Mouse (Mus musculus) cerebellum, postnatal 10 days (tissue): ENCODE data around the gene Flt3.

Source experiments
- DNase-seq, 2 experiments: peaks; one replicate each; pipeline ENCODE4 v3.0.0; 2021; ENCODE audit warnings: mixed read lengths in 2 of 2

The Flt3 gene

GRCm38 (mm10) chr5:147308451-147308850, 91.8 kb downstream of the Flt3 start:
- no peak for DNase-seq

DNA sequence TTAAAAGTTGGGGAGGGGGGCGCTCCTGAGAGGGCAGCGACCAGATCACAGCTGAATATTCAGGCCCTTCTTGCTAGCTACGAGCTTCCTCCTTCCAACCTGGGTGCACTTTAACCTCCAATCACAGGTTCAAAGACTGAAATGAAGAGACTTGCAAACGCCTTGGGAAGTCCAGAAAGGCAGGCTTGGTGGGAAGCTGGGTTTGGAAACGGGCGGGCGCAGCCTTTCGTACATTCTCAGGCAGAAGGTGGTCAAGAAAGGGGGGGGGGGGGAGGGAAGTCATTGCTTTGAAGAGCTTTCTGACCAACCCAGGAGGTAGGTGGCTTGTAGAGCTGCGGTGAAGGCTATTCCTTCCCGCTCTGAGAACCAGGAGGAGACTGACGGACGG, 92.9 kb downstream of the Flt3 start:
- no peak for DNase-seq

- DNase-seq: no peak
Measured at GRCm38 (mm10) chr5:147306638-147307397, 93.5 kb downstream of the Flt3 start, which contains the start of gene Cdx2. Gene Cdx2 (minus strand): TSS chr5:147307270.

DNA sequence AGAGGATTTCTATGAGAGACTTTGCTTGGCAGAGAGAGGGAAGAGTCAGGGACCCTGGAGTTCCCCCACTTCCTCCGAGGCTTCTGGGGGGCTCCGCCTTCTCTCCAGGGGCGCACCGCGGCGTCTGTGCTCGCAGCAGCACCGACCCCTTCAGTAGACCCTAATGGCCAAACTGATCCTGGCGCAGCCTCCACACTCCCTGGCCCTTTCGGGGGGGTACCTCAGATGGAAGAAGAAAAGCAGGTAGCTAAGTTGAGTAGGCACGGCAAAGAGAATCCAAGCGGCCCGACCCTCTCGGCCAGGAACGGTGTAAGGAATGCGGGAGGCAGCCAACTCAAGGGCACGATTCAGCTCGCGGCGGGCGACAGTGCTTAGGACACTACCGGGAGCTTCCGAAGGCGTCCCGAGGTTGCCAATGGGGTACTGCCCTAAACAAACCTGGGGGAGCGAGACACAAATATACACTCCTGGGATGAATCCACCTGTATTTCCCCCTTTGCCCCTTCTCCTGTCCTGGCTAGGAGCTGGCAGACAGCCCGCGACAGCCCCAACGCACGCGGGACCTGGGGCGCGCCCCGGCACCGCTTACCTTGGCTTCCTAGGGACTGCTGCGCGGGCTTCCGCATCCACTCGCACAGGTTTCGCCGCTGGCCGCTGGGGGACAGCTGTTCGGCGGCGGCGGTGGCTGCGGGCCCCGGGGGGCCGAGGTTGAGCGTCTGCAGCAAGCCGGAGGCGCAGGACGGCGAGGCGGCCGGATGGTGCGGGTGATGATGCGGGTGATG, 94.2 kb downstream of the Flt3 start:
- no peak for DNase-seq

DNA sequence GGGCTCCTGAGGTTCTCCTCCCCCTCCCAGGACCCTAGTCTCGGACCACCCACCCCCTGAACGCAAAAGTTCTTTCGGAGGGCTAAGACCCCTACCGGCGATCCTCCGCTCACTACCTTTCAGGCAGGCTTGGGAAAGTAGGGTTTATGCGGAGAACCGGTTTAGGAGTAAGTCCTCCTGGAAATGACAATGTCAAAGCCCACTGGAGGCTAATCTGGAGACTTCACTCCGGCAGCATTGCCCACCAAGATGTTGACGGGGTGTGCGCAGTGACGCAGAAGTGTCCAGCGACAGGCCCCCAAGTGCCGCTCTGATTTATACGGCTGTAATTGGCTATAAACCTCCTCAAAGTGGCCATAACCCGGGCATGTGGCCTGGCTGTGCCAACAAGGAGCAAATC, 95.1 kb downstream of the Flt3 start:
- DNase-seq: no peak

- no peak for DNase-seq
Measured at GRCm38 (mm10) chr5:147304276-147305155, 95.8 kb downstream of the Flt3 start.

DNA sequence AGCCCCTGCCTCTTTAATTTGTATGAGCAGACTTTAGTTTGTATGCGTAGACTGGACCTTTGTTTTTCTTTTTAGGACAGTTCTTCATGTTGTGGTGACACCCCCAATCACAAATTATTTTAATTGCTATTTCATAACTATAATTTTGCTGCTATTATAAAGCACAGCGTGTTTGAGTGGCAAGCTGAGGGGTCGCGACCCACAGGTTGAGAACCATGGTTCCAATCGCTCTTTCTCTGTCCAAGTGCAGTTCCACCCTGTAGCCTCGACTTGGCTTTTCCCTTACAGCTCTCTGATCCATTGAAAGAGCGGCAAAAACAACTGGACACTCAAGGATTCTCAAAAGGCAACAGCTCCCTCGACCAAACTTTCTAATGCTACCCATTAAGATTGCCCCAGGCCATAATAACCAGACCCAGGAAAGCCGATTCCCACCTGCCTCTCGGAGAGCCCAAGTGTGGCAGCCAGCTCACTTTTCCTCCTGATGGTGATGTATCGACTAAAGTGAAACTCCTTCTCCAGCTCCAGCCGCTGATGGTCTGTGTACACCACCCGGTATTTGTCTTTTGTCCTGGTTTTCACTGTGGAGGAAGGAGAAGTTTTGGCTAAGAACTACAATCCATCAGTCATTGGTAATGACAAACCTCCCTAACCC, 97.4 kb downstream of the Flt3 start:
- DNase-seq: no peak

- no peak for DNase-seq
Measured at GRCm38 (mm10) chr5:147302141-147302540, 98.1 kb downstream of the Flt3 start.

GRCm38 (mm10) chr5:147301781-147302070, 98.6 kb downstream of the Flt3 start:
- no peak for DNase-seq

GRCm38 (mm10) chr5:147300917-147301780, 99.1 kb downstream of the Flt3 start:
- DNase-seq: peak in 1 of 2 experiments; percentile 49

GRCm38 (mm10) chr5:147300001-147300363, 100.3 kb downstream of the Flt3 start:
- DNase-seq: no peak

GRCm38 (mm10) chr5:147299255-147300000, 100.9 kb downstream of the Flt3 start:
- DNase-seq: peak; percentile 66 to 70

DNA sequence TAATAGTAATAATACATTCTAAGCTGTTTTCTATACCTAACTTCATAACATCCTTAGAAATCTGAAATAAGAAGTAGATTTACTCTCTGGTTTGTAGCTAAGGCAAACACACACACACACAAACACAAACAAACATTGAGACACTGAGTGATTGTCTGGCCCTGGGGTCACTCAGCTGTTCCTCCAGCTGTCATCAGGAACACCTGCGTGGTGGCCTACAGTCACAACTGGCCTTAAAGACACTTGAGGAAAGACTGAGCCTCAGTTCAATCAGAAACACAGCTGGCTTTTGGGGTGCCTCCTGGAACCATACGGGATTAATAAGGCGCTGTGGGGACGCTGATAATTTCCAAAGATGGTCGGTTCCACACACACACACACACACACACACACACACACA, 103.0 kb downstream of the Flt3 start:
- no peak for DNase-seq

DNA sequence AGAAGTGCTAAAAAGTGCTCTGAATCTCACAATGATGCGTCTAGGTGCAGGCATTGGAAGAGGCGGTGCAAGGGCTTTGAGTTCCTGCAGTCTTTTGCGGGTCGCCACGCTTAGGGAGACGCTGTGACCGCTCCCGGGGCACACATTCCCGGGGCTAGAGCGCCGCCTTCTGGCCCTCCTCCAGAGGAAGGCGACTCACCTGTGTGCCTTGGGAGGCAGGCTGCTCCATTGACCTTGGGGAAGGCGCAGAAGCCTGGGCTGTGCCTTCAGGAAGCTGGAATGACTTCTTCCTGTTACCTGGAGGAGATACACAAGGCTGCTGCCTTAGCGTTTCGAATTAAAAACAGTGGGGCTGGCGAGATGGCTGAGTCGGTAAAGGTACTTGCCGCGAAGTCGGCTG, 106.2 kb downstream of the Flt3 start:
- DNase-seq: peak; percentile 59 to 64

DNA sequence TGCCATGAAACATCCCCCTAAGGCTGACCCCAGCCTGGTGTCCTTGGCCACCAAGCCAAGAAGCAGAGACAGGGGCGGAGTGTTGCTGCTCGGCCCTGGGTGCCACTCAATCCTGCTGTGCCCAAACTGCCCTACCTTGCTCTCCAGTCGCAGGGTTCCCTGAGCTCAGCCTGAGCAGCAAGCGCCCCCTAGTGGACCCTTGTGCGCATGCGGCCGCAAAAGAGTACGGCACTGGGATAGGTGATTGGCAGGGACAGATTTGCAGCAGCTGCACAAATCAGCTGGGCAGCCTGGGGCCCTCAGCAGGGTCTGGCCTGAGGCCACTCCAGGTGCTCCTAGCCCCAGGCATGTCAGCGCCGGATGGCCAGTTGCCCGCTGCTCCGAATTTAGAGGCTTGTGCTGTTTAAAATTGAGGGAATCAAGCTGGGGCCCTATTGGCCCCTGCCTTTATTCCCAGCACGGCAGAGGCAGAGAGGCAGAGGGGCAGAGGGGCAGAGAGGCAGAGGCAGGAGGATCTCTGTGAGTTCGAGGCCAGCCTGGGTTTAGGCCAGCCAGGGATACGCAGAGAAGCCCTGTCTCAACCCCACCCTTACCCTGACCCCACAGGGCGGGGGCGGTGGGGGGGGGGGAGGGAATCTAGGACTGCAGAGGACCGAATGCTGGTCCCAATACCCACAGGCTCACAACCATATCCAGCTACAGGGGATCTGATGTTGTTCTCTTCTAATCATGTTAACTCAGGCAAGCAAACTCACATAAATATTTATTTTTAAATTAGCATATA, 107.0 kb downstream of the Flt3 start:
- peak; percentile 81 to 84 for DNase-seq

- no peak for DNase-seq
Measured at GRCm38 (mm10) chr5:147292506-147293120, 107.7 kb downstream of the Flt3 start.

DNA sequence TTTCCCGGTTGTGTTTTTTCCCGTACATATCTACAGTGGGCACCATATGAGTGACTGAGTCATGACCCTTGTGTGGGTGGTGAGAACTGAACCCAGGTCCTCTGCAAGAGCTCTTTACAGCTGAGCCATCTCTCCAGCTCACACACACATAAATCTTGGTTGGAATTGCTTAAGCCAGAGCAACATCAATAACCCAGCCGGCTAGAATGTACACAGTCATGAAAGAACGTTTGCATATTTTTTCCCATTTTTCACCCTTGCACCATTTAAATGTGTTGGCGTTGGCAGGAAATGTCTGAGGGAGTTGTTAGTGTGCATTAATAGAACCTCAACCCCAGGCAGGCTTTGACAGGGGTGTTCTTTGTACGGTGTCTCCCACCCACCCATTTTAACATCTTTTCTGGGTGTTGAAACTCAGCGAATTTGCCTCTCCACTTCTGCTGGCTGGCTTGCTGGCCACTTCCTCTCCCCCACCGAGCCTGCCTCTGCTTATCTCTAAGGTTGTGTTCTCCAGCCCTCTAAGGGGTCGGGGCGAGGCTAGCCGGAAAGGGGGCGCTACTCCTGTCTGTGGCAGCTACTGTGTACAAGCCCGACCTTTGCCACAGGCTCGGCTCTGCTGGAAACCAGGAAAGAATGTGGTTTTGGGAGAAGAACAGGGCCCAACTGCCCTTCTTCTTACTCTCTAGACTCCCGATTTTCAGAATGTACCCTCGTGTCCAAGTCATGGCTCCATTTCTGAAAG, 108.4 kb downstream of the Flt3 start:
- DNase-seq: no peak

DNA sequence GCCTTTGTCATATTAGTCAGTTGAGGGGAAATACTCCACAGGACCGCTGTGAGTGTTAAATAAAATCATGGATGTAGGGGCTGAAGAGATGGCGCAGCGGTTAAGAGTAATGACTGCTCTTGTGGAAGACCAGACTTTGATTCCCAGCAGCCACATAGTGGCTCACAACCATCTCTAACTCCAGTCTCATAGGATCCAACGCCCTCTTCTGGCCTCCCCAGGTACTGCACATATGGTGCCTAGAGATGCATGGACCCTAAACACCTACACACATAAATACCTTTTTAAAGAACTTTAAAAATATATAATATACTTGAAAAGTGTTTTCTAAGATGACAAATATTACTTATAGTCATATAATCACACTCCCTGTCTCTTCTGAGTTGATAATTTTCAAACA, 115.9 kb downstream of the Flt3 start:
- no peak for DNase-seq
